Comparison of ENCODE assay signal across 8 mouse cellular contexts in the genomic region with DNA sequence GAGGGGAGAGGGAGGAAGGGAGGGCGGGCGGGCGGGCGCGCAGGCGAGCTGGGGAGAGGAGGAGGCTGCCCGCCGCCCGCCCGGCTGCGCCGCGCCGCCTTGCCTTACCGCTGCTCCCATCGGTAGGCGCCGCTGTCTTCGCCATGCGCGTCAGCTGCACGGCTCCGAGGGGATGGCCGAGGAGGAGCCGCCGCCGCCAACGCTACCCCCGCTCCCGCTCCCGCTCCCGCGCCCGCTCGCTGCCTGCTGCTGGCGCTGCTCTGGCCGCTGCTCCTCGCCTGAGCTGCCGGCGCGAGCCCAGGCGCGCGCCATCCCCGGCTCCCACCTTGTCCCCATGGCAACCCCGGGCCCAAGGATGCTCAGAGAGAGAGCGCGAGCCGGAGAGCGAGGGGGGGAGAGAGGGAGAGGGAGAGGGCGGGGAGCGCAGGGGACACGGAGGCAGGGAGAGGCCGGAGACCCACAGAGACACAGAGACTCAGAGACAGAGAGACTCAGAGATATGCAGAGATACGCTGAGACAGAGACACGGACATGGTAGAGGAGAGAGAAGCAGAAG. TPM values are rescaled to one million over a fixed set of nuclear protein-coding genes. Genes with fewer than 3 reads are reported as not detected.
A peak's percentile ranks its signal among the peaks of the same experiment; 100 is the strongest.
DNase-seq lines count a peak whose midpoint lies in the region; ATAC-seq and TF ChIP-seq lines count a peak whose summit lies in the region.

A gene (minus strand): TSS at position 121 of the 556 bp plus-strand sequence.

- no peaks in the 10 kb centered on the region for H3K27me3 ChIP-seq in cerebellum, adult 2 months (ENCODE audit: control insufficient read depth, insufficient read depth, low read length)
- H3K27me3 ChIP-seq in hindbrain, embryonic 10.5 days (ENCODE audit: insufficient read depth, poor library complexity, severe bottlenecking) = peaks cover 99% of the 10 kb centered on the region
- peaks cover 97% of the 10 kb centered on the region for H3K27me3 ChIP-seq in lung, embryonic 15.5 days

- H3K36me3 ChIP-seq in hindbrain, embryonic 10.5 days = no peaks in the 10 kb centered on the region
- H3K36me3 ChIP-seq in lung, embryonic 15.5 days = no peaks in the 10 kb centered on the region

- H3K9me3 ChIP-seq in hindbrain, embryonic 10.5 days = no peaks in the 10 kb centered on the region
- no peaks in the 10 kb centered on the region for H3K9me3 ChIP-seq in lung, embryonic 15.5 days

- H3K4me2 ChIP-seq in lung, embryonic 15.5 days = peak within 1 kb of the TSS; percentile 76

- H3K27ac ChIP-seq in cerebellum, adult 2 months (ENCODE audit: insufficient read depth, low read length) = peak within 1 kb of the TSS; percentile 98
- H3K27ac ChIP-seq in hindbrain, embryonic 10.5 days = peak within 1 kb of the TSS; percentile 92
- no peak within 1 kb of the TSS for H3K27ac ChIP-seq in lung, embryonic 15.5 days

- peak; percentile 84 for ATAC-seq in frontal cortex, adult (ENCODE audit: low TSS enrichment)
- peak; percentile 82 for ATAC-seq in lung, embryonic 15.5 days (ENCODE audit: borderline replicate concordance, extremely low read depth, low FRiP score, low TSS enrichment)
- ATAC-seq in neutrophil, adult 5-6 weeks (ENCODE audit: extremely low read depth, insufficient number of reproducible peaks, low FRiP score, poor library complexity, severe bottlenecking) = no peak

- H3K4me1 ChIP-seq in cerebellum, adult 2 months (ENCODE audit: control insufficient read depth, insufficient read depth, low read length) = peaks cover 21% of the 10 kb centered on the region
- H3K4me1 ChIP-seq in hindbrain, embryonic 10.5 days (replicated peaks) = peaks cover 69% of the 10 kb centered on the region
- peaks cover 19% of the 10 kb centered on the region for H3K4me1 ChIP-seq in lung, embryonic 15.5 days

- peak within 1 kb of the TSS; percentile 24; the same call in 1 of the 2 replicates for H3K9ac ChIP-seq in lung, embryonic 15.5 days

- DNase-seq in MEL-GATA-1-ER (ENCODE audit: extremely low read depth, low read depth) = peak; percentile 67
- DNase-seq in cerebellum, adult 2 months = peak; percentile 89 to 91
- DNase-seq in hindbrain, embryonic 10.5 days (ENCODE audit: low spot score) = peak; percentile 91
- DNase-seq in layer of hippocampus, postnatal 10 days (ENCODE audit: low spot score in 2 of 2) = peak; percentile 83 to 87
- peak; percentile 53 to 73 for DNase-seq in thymus, postnatal 10 days (ENCODE audit: low spot score in 2 of 2)

- TF ChIP-seq CTCF in cerebellum, adult 2 months (IDR thresholded peaks at IDR 0.05; ENCODE audit: borderline replicate concordance, insufficient read depth, low read depth, low read length) = no peak; the same call in 1 of the 2 replicates

- WGBS in cerebellum, adult 2 months = under 1% methylated on average over 43 of the region's 56 CpGs
- WGBS in hindbrain, embryonic 10.5 days = under 1% methylated on average over 53 of the region's 56 CpGs
- under 1% methylated on average over 29 of the region's 56 CpGs for whole genome bisulfite sequencing in lung, embryonic 15.5 days

- peak within 1 kb of the TSS; percentile 92 for H3K4me3 ChIP-seq in cerebellum, adult 2 months (replicated peaks; ENCODE audit: insufficient read depth, low read depth, low read length)
- peak within 1 kb of the TSS; percentile 71 for H3K4me3 ChIP-seq in hindbrain, embryonic 10.5 days
- peak within 1 kb of the TSS; percentile 45 for H3K4me3 ChIP-seq in lung, embryonic 15.5 days

- TF ChIP-seq POLR2A in cerebellum, adult 2 months (IDR thresholded peaks at IDR 0.05; ENCODE audit: borderline replicate concordance, insufficient read depth, low read length) = peak; percentile 27; the same call in 1 of the 2 replicates

RNA-seq across cellular contexts. Expression of the gene that starts here (rescaled TPM):
- 8.4 and 10.6 TPM in 2 replicates for polyA plus RNA-seq in cerebellum, adult 2 months (2012; rRNA removed)
- polyA plus RNA-seq in hindbrain, embryonic 10.5 days (2016; fragmentation: Nextera tagmentation; extraction: Ambion mirVana) = 19.3 and 41.0 TPM in 2 replicates
- total RNA-seq in layer of hippocampus, postnatal 10 days (2021) = 10 to 100 TPM; 10.1 to 11.3 TPM
- polyA plus RNA-seq in lung, embryonic 15.5 days (2015; fragmentation: Nextera tagmentation; extraction: Ambion mirVana) = 0.31 and 0.55 TPM in 2 replicates
- 47.4 and 53.1 TPM in 2 replicates for total RNA-seq in neutrophil, adult 5-6 weeks (2017)

Comparison
In these comparisons a context has a peak if more than half of its experiments do, and no peak if none do; other contexts are left out.
1. Peak in ATAC-seq, H3K4me3 ChIP-seq, H3K9ac ChIP-seq and H3K4me2 ChIP-seq in lung, embryonic 15.5 days; RNA of the gene not detected or under 1 TPM.